Mouse (Mus musculus): ENCODE measurements around the gene Phldb2.

DNA sequence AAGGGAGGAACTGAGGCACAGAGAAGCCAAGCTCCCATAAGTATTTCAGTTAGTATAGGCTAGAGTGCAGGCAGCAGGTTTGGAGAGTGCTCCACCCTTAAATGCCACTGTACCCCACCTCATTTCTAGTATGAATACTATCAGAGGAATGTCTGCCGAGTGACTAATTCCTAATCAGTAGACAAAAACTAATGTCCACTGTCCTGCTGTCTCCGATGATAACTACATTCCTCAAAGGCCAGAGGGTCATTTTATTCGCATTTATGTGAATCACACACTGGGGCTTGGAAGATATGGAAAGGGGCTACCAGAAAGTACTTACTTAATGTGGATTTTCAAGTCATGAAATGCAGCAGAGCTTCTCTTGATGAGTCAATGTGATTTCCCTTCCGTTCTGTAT, 104.4 kb downstream of the Phldb2 start:
- TF ChIP-seq POLR2A (IDR thresholded peaks at IDR 0.05; ENCODE audit: control insufficient read depth, extremely low read depth, insufficient read depth, low read length, poor library complexity) (no peak), CTCF (IDR thresholded peaks at IDR 0.05; ENCODE audit: borderline replicate concordance, control insufficient read depth, extremely low read depth, insufficient read depth, low read length, poor library complexity) (no peak)

Measured in thymus, adult 2 months (tissue).